Mouse (Mus musculus): ENCODE measurements around the gene Selenof. TPM values are rescaled to one million over a fixed set of nuclear protein-coding genes. Genes with fewer than 3 reads are reported as not detected.

Selenof gene
- polyA plus RNA-seq, 1 experiment from 2014 or later: 560 TPM

GRCm38 (mm10) chr3:144568861-144569361 is 1.2 kb upstream of the Selenof start:
- Histone ChIP-seq H3K27me3 (no peaks in the 10 kb centered on the region), H3K9ac (peak overlapping the region; percentile 97), H3K36me3 (ENCODE audit: poor library complexity, severe bottlenecking) (peaks cover 9% of the 10 kb centered on the region), H3K4me1 (peaks cover 54% of the 10 kb centered on the region), H3K4me2 (peak overlapping the region; percentile 86), H3K9me3 (replicated peaks) (no peaks in the 10 kb centered on the region), H3K27ac (peak overlapping the region; percentile 90), H3K4me3 (peak overlapping the region; percentile 92)
- ATAC-seq: no peak
- under 1% methylated on average over 21 of the region's 21 CpGs for WGBS

GRCm38 (mm10) chr3:144569401-144569971 is 618 bp upstream of the Selenof start:
- peaks cover 14% of the 10 kb centered on the region for H3K36me3 ChIP-seq (ENCODE audit: poor library complexity, severe bottlenecking)
- peaks cover 56% of the 10 kb centered on the region for H3K4me1 ChIP-seq
- peak overlapping the region; percentile 90 for H3K27ac ChIP-seq
- peak overlapping the region; percentile 97 for H3K9ac ChIP-seq
- peak overlapping the region; percentile 86 for H3K4me2 ChIP-seq
- H3K27me3 ChIP-seq: no peaks in the 10 kb centered on the region
- peak overlapping the region; percentile 92 for H3K4me3 ChIP-seq
- under 1% methylated on average over 44 of the region's 47 CpGs for WGBS
- peak; percentile 31 for ATAC-seq
- H3K9me3 ChIP-seq (replicated peaks): no peaks in the 10 kb centered on the region

- Histone ChIP-seq H3K27me3 (no peaks in the 10 kb centered on the region), H3K36me3 (ENCODE audit: poor library complexity, severe bottlenecking) (peaks cover 18% of the 10 kb centered on the region), H3K4me3 (peak overlapping the region; percentile 92), H3K4me1 (peaks cover 54% of the 10 kb centered on the region), H3K4me2 (peak overlapping the region; percentile 59), H3K9me3 (replicated peaks) (no peaks in the 10 kb centered on the region), H3K27ac (peak overlapping the region; percentile 94), H3K9ac (peak overlapping the region; percentile 93)
- WGBS: 2% methylated on average over 25 of the region's 25 CpGs
- no peak for ATAC-seq
Measured at GRCm38 (mm10) chr3:144570816-144571487, 848 bp downstream of the Selenof start.

GRCm38 (mm10) chr3:144574256-144574655 is 4.2 kb downstream of the Selenof start:
- no peaks in the 10 kb centered on the region for H3K27me3 ChIP-seq
- H3K9me3 ChIP-seq (replicated peaks): no peaks in the 10 kb centered on the region
- H3K4me2 ChIP-seq: no peak overlapping the region
- WGBS: 81% methylated on average over 7 of the region's 7 CpGs
- H3K36me3 ChIP-seq (ENCODE audit: poor library complexity, severe bottlenecking): peaks cover 42% of the 10 kb centered on the region
- H3K4me3 ChIP-seq: no peak overlapping the region
- peaks cover 33% of the 10 kb centered on the region for H3K4me1 ChIP-seq
- no peak for ATAC-seq
- no peak overlapping the region for H3K27ac ChIP-seq
- H3K9ac ChIP-seq: no peak overlapping the region

- WGBS: 92% methylated on average over 10 of the region's 10 CpGs
Measured at GRCm38 (mm10) chr3:144577366-144578340, 7.5 kb downstream of the Selenof start.

GRCm38 (mm10) chr3:144578921-144579320 is 8.8 kb downstream of the Selenof start:
- Histone ChIP-seq H3K27ac (no peak overlapping the region), H3K4me1 (peaks cover 11% of the 10 kb centered on the region), H3K4me3 (no peak overlapping the region), H3K27me3 (no peaks in the 10 kb centered on the region), H3K9ac (no peak overlapping the region), H3K4me2 (no peak overlapping the region), H3K9me3 (replicated peaks) (no peaks in the 10 kb centered on the region), H3K36me3 (ENCODE audit: poor library complexity, severe bottlenecking) (peaks cover 64% of the 10 kb centered on the region)
- ATAC-seq: no peak
- WGBS: 95% methylated on average over 4 of the region's 4 CpGs

More at GRCm38 (mm10) chr3:144577366-144578340, 7.5 kb downstream of the Selenof start:
- Histone ChIP-seq H3K4me3 (no peak overlapping the region), H3K4me2 (no peak overlapping the region), H3K36me3 (ENCODE audit: poor library complexity, severe bottlenecking) (peaks cover 69% of the 10 kb centered on the region), H3K9me3 (replicated peaks) (no peaks in the 10 kb centered on the region), H3K27ac (no peak overlapping the region), H3K27me3 (no peaks in the 10 kb centered on the region), H3K9ac (no peak overlapping the region), H3K4me1 (peaks cover 18% of the 10 kb centered on the region)
- no peak for ATAC-seq

GRCm38 (mm10) chr3:144579796-144580195 is 9.7 kb downstream of the Selenof start:
- ATAC-seq: 0 out of 2 replicates have a peak, but pooled peaks have one; percentile 19
- Histone ChIP-seq H3K27ac (no peak overlapping the region), H3K36me3 (ENCODE audit: poor library complexity, severe bottlenecking) (peaks cover 59% of the 10 kb centered on the region), H3K9me3 (replicated peaks) (no peaks in the 10 kb centered on the region), H3K9ac (no peak overlapping the region), H3K4me1 (peaks cover 10% of the 10 kb centered on the region; the same call in 1 of the 2 replicates), H3K4me3 (no peak overlapping the region), H3K4me2 (no peak overlapping the region), H3K27me3 (no peaks in the 10 kb centered on the region)
- WGBS: 80% methylated on average over 5 of the region's 5 CpGs

GRCm38 (mm10) chr3:144580281-144580680 is 10.2 kb downstream of the Selenof start:
- no peak overlapping the region for H3K9ac ChIP-seq
- H3K4me3 ChIP-seq: no peak overlapping the region
- H3K4me2 ChIP-seq: no peak overlapping the region

GRCm38 (mm10) chr3:144581842-144582241 is 11.7 kb downstream of the Selenof start:
- peaks cover 11% of the 10 kb centered on the region; the same call in 1 of the 2 replicates for H3K4me1 ChIP-seq
- H3K9me3 ChIP-seq (replicated peaks): no peaks in the 10 kb centered on the region
- ATAC-seq: no peak
- 95% methylated on average over 3 of the region's 3 CpGs for WGBS
- H3K4me2 ChIP-seq: no peak overlapping the region
- no peaks in the 10 kb centered on the region for H3K27me3 ChIP-seq
- H3K36me3 ChIP-seq (ENCODE audit: poor library complexity, severe bottlenecking): peaks cover 59% of the 10 kb centered on the region
- no peak overlapping the region for H3K4me3 ChIP-seq
- H3K27ac ChIP-seq: no peak overlapping the region
- no peak overlapping the region for H3K9ac ChIP-seq

More at GRCm38 (mm10) chr3:144580281-144580680, 10.2 kb downstream of the Selenof start:
- Histone ChIP-seq H3K9me3 (replicated peaks) (no peaks in the 10 kb centered on the region), H3K27ac (no peak overlapping the region), H3K4me1 (peaks cover 9% of the 10 kb centered on the region; the same call in 1 of the 2 replicates), H3K36me3 (ENCODE audit: poor library complexity, severe bottlenecking) (peaks cover 60% of the 10 kb centered on the region), H3K27me3 (no peaks in the 10 kb centered on the region)
- no peak for ATAC-seq
- WGBS: 86% methylated on average over 7 of the region's 7 CpGs

- Histone ChIP-seq H3K9ac (no peak overlapping the region), H3K27me3 (no peaks in the 10 kb centered on the region), H3K4me3 (no peak overlapping the region), H3K4me1 (peaks cover 11% of the 10 kb centered on the region; the same call in 1 of the 2 replicates), H3K27ac (no peak overlapping the region), H3K36me3 (ENCODE audit: poor library complexity, severe bottlenecking) (peaks cover 63% of the 10 kb centered on the region), H3K9me3 (replicated peaks) (no peaks in the 10 kb centered on the region), H3K4me2 (no peak overlapping the region)
- ATAC-seq: no peak
- 93% methylated on average over 4 of the region's 4 CpGs for WGBS
Measured at GRCm38 (mm10) chr3:144582306-144582705, 12.2 kb downstream of the Selenof start.

- no peak overlapping the region for H3K9ac ChIP-seq
- H3K36me3 ChIP-seq (ENCODE audit: poor library complexity, severe bottlenecking): peaks cover 57% of the 10 kb centered on the region
- ATAC-seq: no peak
Measured at GRCm38 (mm10) chr3:144583789-144584188, 13.7 kb downstream of the Selenof start.

More at GRCm38 (mm10) chr3:144583789-144584188, 13.7 kb downstream of the Selenof start:
- H3K27me3 ChIP-seq: no peaks in the 10 kb centered on the region
- H3K4me3 ChIP-seq: no peak overlapping the region
- peaks cover 11% of the 10 kb centered on the region; the same call in 1 of the 2 replicates for H3K4me1 ChIP-seq
- H3K9me3 ChIP-seq (replicated peaks): no peaks in the 10 kb centered on the region
- H3K4me2 ChIP-seq: no peak overlapping the region
- WGBS: 66% methylated on average over 5 of the region's 5 CpGs
- no peak overlapping the region for H3K27ac ChIP-seq
